9 mouse cellular contexts compared by ENCODE assay signal in the genomic region with DNA sequence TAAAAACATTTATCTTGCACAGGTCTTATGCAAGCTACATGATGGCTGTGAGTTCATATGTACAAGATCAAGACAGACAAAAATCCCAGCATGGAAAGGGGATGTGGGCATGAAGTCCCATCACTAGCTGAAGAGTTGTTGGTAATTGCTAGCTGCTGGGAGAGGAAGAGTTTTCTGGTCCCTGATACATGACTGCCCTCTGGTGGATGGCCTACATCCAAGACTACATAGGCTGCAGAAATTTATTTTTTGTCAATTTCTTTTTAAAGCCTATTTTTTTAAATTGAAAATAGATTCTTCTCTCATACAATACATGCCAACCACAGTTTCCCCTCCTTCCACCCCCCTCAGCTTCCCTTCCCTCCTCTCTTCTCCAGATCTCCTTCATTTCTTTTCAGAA. TPM values are rescaled to one million over a fixed set of nuclear protein-coding genes. Genes with fewer than 3 reads are reported as not detected.
DNase-seq lines count a peak whose midpoint lies in the region; ATAC-seq lines count a peak whose summit lies in the region.
"Had no signal": no experiment of that assay in that cellular context is flagged by ENCODE, and none has a peak within 500 bp of the region (broad histone marks: within the 10 kb centered on the region; RNA-seq: fewer than 3 reads in every experiment).

No protein-coding gene starts in this region.

- no peaks in the 10 kb centered on the region for H3K36me3 ChIP-seq in hindbrain, embryonic 11.5 days (ENCODE audit: control insufficient read depth, insufficient read depth, low read length)
- peaks cover 8% of the 10 kb centered on the region for H3K36me3 ChIP-seq in hindbrain, embryonic 10.5 days
- peaks cover 15% of the 10 kb centered on the region; the same call in 1 of the 2 replicates for H3K36me3 ChIP-seq in forebrain, embryonic 13.5 days (ENCODE audit: poor library complexity, severe bottlenecking)

- H3K27ac ChIP-seq in hindbrain, embryonic 11.5 days (ENCODE audit: low read depth, low read length), result no peak overlapping the region
- no peak overlapping the region for H3K27ac ChIP-seq in hindbrain, embryonic 10.5 days
- H3K27ac ChIP-seq in forebrain, embryonic 13.5 days, result no peak overlapping the region

- H3K9ac ChIP-seq in hindbrain, embryonic 11.5 days (ENCODE audit: low read depth, low read length), result no peak overlapping the region
- no peak overlapping the region for H3K9ac ChIP-seq in forebrain, embryonic 13.5 days

- no peak overlapping the region for H3K4me2 ChIP-seq in hindbrain, embryonic 11.5 days (replicated peaks; ENCODE audit: low read depth, low read length)
- no peak overlapping the region for H3K4me2 ChIP-seq in forebrain, embryonic 13.5 days

- no peaks in the 10 kb centered on the region for H3K9me3 ChIP-seq in hindbrain, embryonic 11.5 days (ENCODE audit: control insufficient read depth, low read length)
- no peaks in the 10 kb centered on the region for H3K9me3 ChIP-seq in hindbrain, embryonic 10.5 days
- H3K9me3 ChIP-seq in forebrain, embryonic 13.5 days (replicated peaks), result no peaks in the 10 kb centered on the region

- no peaks in the 10 kb centered on the region for H3K4me1 ChIP-seq in hindbrain, embryonic 11.5 days (replicated peaks; ENCODE audit: control insufficient read depth, insufficient read depth, low read length)
- no peaks in the 10 kb centered on the region for H3K4me1 ChIP-seq in hindbrain, embryonic 10.5 days (replicated peaks)
- no peaks in the 10 kb centered on the region for H3K4me1 ChIP-seq in forebrain, embryonic 13.5 days

- peak; percentile 31 for DNase-seq in hindbrain, embryonic 11.5 days (ENCODE audit: low spot score)
- no peak for DNase-seq in hindbrain, embryonic 10.5 days (ENCODE audit: low spot score)
- peak; percentile 5 for DNase-seq in urinary bladder, postnatal 25 days (ENCODE audit: low spot score)
- no peak for DNase-seq in urinary bladder, adult 2 months (ENCODE audit: low spot score)
- DNase-seq in lung, postnatal 36 days, result peak; percentile 32
- DNase-seq in urinary bladder, postnatal 36 days (ENCODE audit: low spot score in 2 of 2), result no peak

- H3K27me3 ChIP-seq in hindbrain, embryonic 11.5 days (ENCODE audit: control insufficient read depth, insufficient read depth, low read length), result peaks cover 2% of the 10 kb centered on the region; the same call in 1 of the 2 replicates
- H3K27me3 ChIP-seq in hindbrain, embryonic 10.5 days (ENCODE audit: insufficient read depth, poor library complexity, severe bottlenecking), result no peaks in the 10 kb centered on the region
- no peaks in the 10 kb centered on the region for H3K27me3 ChIP-seq in forebrain, embryonic 13.5 days

- ATAC-seq in hindbrain, embryonic 11.5 days (ENCODE audit: low FRiP score), result no peak
- peak; percentile 45; the same call in 1 of the 2 replicates for ATAC-seq in common myeloid progenitor, adult 5-6 weeks (replicated peaks; ENCODE audit: low read depth, poor library complexity, severe bottlenecking)
- no peak for ATAC-seq in forebrain, embryonic 13.5 days

- H3K4me3 ChIP-seq in hindbrain, embryonic 11.5 days (ENCODE audit: low read depth, low read length), result no peak overlapping the region
- no peak overlapping the region for H3K4me3 ChIP-seq in hindbrain, embryonic 10.5 days
- H3K4me3 ChIP-seq in forebrain, embryonic 13.5 days, result no peak overlapping the region

RNA-seq across cellular contexts. Expression of gene Armcx5, which starts 19.2 kb away (rescaled TPM):
- polyA plus RNA-seq in hindbrain, embryonic 11.5 days (2014; fragmentation: Nextera tagmentation; extraction: Ambion mirVana), result 9.1 and 9.8 TPM in 2 replicates
- 8.8 and 9.7 TPM in 2 replicates for polyA plus RNA-seq in hindbrain, embryonic 10.5 days (2016; fragmentation: Nextera tagmentation; extraction: Ambion mirVana)
- polyA plus RNA-seq in urinary bladder, adult 2 months (2012; rRNA removed), result 8.1 and 8.6 TPM in 2 replicates
- 9.9 and 11.7 TPM in 2 replicates for total RNA-seq in common myeloid progenitor, adult 5-6 weeks (2017)
- 10.9 and 11.7 TPM in 2 replicates for polyA plus RNA-seq in forebrain, embryonic 13.5 days (2015; fragmentation: Nextera tagmentation; extraction: Ambion mirVana)

RNA-seq across cellular contexts. Expression of gene Gprasp1, which starts 19.2 kb away (rescaled TPM):
- 69.0 and 75.2 TPM in 2 replicates for polyA plus RNA-seq in hindbrain, embryonic 11.5 days (2014; fragmentation: Nextera tagmentation; extraction: Ambion mirVana)
- polyA plus RNA-seq in hindbrain, embryonic 10.5 days (2016; fragmentation: Nextera tagmentation; extraction: Ambion mirVana), result 46.1 and 48.6 TPM in 2 replicates
- 25.0 and 26.2 TPM in 2 replicates for polyA plus RNA-seq in urinary bladder, adult 2 months (2012; rRNA removed)
- 31.2 and 45.9 TPM in 2 replicates for total RNA-seq in common myeloid progenitor, adult 5-6 weeks (2017)
- polyA plus RNA-seq in forebrain, embryonic 13.5 days (2015; fragmentation: Nextera tagmentation; extraction: Ambion mirVana), result 86.9 and 111 TPM in 2 replicates

RNA-seq across cellular contexts. Expression of gene Bhlhb9, which starts 35.7 kb away (rescaled TPM):
- 72.1 and 73.3 TPM in 2 replicates for polyA plus RNA-seq in hindbrain, embryonic 11.5 days (2014; fragmentation: Nextera tagmentation; extraction: Ambion mirVana)
- polyA plus RNA-seq in hindbrain, embryonic 10.5 days (2016; fragmentation: Nextera tagmentation; extraction: Ambion mirVana), result 46.1 and 51.0 TPM in 2 replicates
- polyA plus RNA-seq in urinary bladder, adult 2 months (2012; rRNA removed), result 13.4 and 14.1 TPM in 2 replicates
- total RNA-seq in common myeloid progenitor, adult 5-6 weeks (2017), result 32.7 and 45.9 TPM in 2 replicates
- polyA plus RNA-seq in forebrain, embryonic 13.5 days (2015; fragmentation: Nextera tagmentation; extraction: Ambion mirVana), result 79.4 and 94.8 TPM in 2 replicates

RNA-seq across cellular contexts. Expression of gene Tmsb15a, which starts 36.6 kb away (rescaled TPM):
- not detected in 2 replicates for polyA plus RNA-seq in hindbrain, embryonic 11.5 days (2014; fragmentation: Nextera tagmentation; extraction: Ambion mirVana)
- polyA plus RNA-seq in hindbrain, embryonic 10.5 days (2016; fragmentation: Nextera tagmentation; extraction: Ambion mirVana), result not detected in 2 replicates
- not detected in 2 replicates for polyA plus RNA-seq in urinary bladder, adult 2 months (2012; rRNA removed)
- not detected in 2 replicates for total RNA-seq in common myeloid progenitor, adult 5-6 weeks (2017)
- polyA plus RNA-seq in forebrain, embryonic 13.5 days (2015; fragmentation: Nextera tagmentation; extraction: Ambion mirVana), result not detected in 2 replicates
- total RNA-seq: hematopoietic stem cell, adult 5-6 weeks had no signal

Comparison
In these comparisons a context has a peak if more than half of its experiments do, and no peak if none do; other contexts are left out.
1. DNase-seq: peak in hindbrain, embryonic 11.5 days (single experiment), urinary bladder, postnatal 25 days (single experiment) and lung, postnatal 36 days (single experiment); none in hindbrain, embryonic 10.5 days (single experiment), urinary bladder, adult 2 months (single experiment) and urinary bladder, postnatal 36 days (0 of 2).